Mouse (Mus musculus) forebrain, embryonic 15.5 days (tissue): ENCODE measurements at regions not wholly inside any gene's neighbourhood (a gene's known extent, or its start where the extent isn't known, plus 50 kb on each side); places are given as distances from the start of the nearest gene placed in this dataset.

Experiments used
- ATAC-seq: fragments of 200-750 bp; cut with Nextera tagmentation; replicated peaks from 2 replicates; pipeline ENCODE4 v1.8.0; 2017; ENCODE audit warnings: mild to moderate bottlenecking, moderate TSS enrichment, moderate library complexity
- H3K27ac ChIP-seq: fragments of 300-500 bp; sonication (generic); replicated peaks from 2 replicates; pipeline ENCODE4 v1.5.1; 2015; ENCODE audit warnings: mild to moderate bottlenecking, inconsistent platforms
- H3K27me3 ChIP-seq: fragments of 300-500 bp; sonication (generic); 2 replicates; pipeline ENCODE4 v1.6.1; 2015; ENCODE audit warnings: inconsistent platforms
- H3K36me3 ChIP-seq: fragments of 300-500 bp; sonication (generic); 2 replicates; pipeline ENCODE4 v1.6.1; 2015; ENCODE audit warnings: mild to moderate bottlenecking, inconsistent platforms
- H3K4me1 ChIP-seq: fragments of 300-500 bp; sonication (generic); 2 replicates; pipeline ENCODE4 v1.6.1; 2015; ENCODE audit warnings: inconsistent platforms
- H3K4me2 ChIP-seq: fragments of 300-500 bp; sonication (generic); replicated peaks from 2 replicates; pipeline ENCODE4 v1.6.1; 2015; ENCODE audit warnings: mild to moderate bottlenecking, inconsistent platforms
- H3K4me3 ChIP-seq: fragments of 300-500 bp; sonication (generic); 2 replicates; pipeline ENCODE4 v1.5.1; 2015; ENCODE audit warnings: mild to moderate bottlenecking, inconsistent platforms
- H3K9ac ChIP-seq: fragments of 300-500 bp; sonication (generic); replicated peaks from 2 replicates; pipeline ENCODE4 v1.6.1; 2015; ENCODE audit warnings: mild to moderate bottlenecking, inconsistent platforms
- H3K9me3 ChIP-seq: fragments of 300-500 bp; sonication (generic); 2 replicates; pipeline ENCODE4 v1.6.1; 2016; ENCODE audit warnings: inconsistent platforms
- WGBS: fragments of 180-500 bp; shearing (Covaris S2); methylation state at CpG from one replicate; pipeline ENCODE4 v1.1.7; 2015; ENCODE audit warnings: mixed read lengths; 5-methylcytosine and 5-hydroxymethylcytosine counted together

DNA sequence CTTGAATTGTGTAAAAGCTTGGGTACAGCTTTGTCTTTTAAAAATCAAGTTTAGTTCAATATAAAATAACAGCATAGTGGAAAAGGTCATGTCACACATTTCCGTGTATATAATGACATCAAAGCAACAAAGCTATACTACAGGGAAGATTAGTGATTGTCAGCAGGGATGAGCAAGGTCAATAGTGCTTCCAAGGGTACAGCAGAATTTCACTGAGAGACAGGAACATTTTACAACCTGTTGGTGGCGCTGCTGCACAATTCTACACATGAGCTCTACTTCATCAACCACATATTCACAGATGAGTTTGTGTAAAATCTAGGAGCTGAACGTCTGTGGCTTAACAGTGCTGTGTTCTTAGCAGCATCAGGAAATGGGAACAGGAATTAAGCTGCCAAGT lies 74.3 kb upstream of the A2m start:
- 5% methylated on average over 3 of the region's 3 CpGs for WGBS
- no peaks in the 10 kb centered on the region for H3K9me3 ChIP-seq
- H3K36me3 ChIP-seq, result no peaks in the 10 kb centered on the region
- H3K4me1 ChIP-seq, result no peaks in the 10 kb centered on the region
- no peak overlapping the region for H3K9ac ChIP-seq
- no peak overlapping the region for H3K4me2 ChIP-seq
- no peaks in the 10 kb centered on the region for H3K27me3 ChIP-seq
- no peak overlapping the region for H3K4me3 ChIP-seq
- ATAC-seq, result 0 out of 2 replicates have a peak, but pooled peaks have one; percentile 35
- no peak overlapping the region for H3K27ac ChIP-seq

DNA sequence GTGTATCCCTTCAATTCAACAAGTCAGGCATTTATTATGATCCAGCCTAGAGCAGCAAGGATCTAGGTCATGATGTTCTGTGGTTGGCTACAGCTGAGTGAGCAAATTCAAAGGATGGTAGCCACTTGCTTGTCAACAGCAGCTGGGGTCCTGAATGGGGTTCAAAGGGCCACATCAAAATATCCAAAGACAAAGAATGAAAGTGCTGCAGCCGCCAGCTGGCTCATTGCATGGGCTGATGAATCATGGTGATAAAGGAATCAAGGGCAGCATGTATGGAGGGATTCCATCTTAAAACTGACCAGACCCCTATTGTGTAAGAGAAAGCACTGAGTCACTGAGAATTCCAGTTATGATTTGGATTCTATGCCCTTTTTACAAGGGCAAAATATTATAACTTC lies 74.8 kb upstream of the A2m start:
- Histone ChIP-seq H3K4me1 (no peaks in the 10 kb centered on the region), H3K27me3 (no peaks in the 10 kb centered on the region), H3K9me3 (no peaks in the 10 kb centered on the region), H3K9ac (no peak overlapping the region), H3K4me3 (no peak overlapping the region), H3K27ac (no peak overlapping the region), H3K4me2 (no peak overlapping the region), H3K36me3 (no peaks in the 10 kb centered on the region)
- WGBS, result 13% methylated on average over 1 of the region's 1 CpGs
- ATAC-seq, result no peak

DNA sequence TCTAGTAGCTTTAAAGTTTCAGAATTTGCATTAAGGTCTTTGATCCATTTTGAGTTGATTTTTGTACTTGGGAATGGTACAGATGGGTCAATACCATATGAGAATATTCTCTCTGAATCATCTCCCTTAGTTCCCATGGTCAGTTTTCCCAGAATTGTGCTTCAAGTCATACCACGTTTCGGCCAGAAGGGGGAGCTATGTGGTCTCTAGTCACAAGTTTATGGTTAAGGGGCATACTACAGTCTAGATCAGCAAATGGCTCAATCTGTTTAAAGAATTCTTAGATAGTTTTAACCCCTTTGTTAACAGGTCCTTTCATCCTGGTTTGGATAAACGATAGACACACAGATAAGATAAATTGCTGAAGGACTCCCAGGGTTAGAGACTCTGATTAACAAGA lies 78.7 kb upstream of the A2m start:
- no peaks in the 10 kb centered on the region for H3K36me3 ChIP-seq
- 7% methylated on average over 3 of the region's 3 CpGs for WGBS
- no peaks in the 10 kb centered on the region for H3K27me3 ChIP-seq
- no peak overlapping the region for H3K4me3 ChIP-seq
- no peak overlapping the region for H3K27ac ChIP-seq
- H3K4me1 ChIP-seq, result no peaks in the 10 kb centered on the region
- ATAC-seq, result no peak
- no peaks in the 10 kb centered on the region for H3K9me3 ChIP-seq
- H3K9ac ChIP-seq, result no peak overlapping the region
- H3K4me2 ChIP-seq, result no peak overlapping the region

DNA sequence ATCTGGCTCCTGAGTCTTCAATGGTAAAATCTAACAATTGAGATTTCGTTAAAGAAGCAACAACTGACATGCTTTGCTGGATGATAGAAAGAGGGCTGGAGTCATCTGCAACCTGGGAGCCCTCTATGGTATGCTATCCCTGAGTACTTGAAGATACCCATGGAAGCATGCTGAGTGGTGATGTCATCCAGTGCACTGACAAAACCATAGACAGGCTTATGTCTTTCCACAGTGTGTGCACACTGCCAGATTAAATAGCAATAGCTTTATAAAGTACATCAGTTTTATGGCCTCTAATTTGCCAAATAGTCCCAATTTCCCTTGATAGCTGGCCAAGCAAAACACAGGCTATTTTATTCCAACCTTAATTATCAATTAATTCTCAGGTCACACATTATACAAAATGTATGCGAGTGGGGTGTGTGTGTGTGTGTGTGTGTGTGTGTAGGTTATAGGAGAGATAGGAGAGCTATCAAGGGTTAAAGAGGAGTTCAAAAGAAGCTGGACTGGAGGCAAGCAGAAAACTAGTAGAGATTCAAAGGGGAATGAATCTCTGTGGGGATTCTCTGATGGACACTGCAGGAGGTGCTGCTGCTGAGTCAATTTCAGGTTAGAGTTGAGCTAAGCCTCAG lies 80.1 kb upstream of the Iqsec3 start:
- no peaks in the 10 kb centered on the region for H3K4me1 ChIP-seq
- 83% methylated on average over 2 of the region's 2 CpGs for WGBS
- H3K27me3 ChIP-seq, result no peaks in the 10 kb centered on the region
- no peak overlapping the region for H3K9ac ChIP-seq
- H3K36me3 ChIP-seq, result no peaks in the 10 kb centered on the region
- ATAC-seq, result no peak
- H3K27ac ChIP-seq, result no peak overlapping the region
- H3K9me3 ChIP-seq, result no peaks in the 10 kb centered on the region
- H3K4me2 ChIP-seq, result no peak overlapping the region
- H3K4me3 ChIP-seq, result no peak overlapping the region

DNA sequence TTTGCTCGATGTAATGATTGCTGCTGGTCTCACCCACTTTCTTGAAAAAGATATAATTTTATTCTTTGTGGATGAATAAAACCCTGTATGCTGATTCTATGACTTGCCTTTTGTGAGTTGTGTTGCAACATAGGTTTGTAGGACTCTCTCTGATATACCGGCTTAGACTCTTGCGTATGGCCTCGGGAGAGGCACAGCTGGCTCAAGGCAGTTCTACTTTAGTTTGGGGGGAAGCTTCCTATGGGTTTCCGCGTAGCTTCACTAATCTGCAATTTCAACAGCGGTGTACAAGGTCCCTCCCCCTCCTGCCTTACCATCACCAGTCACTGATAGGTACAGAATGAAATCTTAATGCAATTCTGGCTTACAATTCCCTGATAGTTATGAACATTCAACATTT lies 60.0 kb upstream of the Iqsec3 start:
- Histone ChIP-seq H3K36me3 (no peaks in the 10 kb centered on the region), H3K4me3 (no peak overlapping the region), H3K4me1 (peaks cover 2% of the 10 kb centered on the region; the same call in 1 of the 2 replicates), H3K27me3 (no peaks in the 10 kb centered on the region), H3K4me2 (no peak overlapping the region), H3K9me3 (no peaks in the 10 kb centered on the region), H3K27ac (no peak overlapping the region), H3K9ac (no peak overlapping the region)
- WGBS, result 68% methylated on average over 7 of the region's 7 CpGs
- ATAC-seq, result no peak

DNA sequence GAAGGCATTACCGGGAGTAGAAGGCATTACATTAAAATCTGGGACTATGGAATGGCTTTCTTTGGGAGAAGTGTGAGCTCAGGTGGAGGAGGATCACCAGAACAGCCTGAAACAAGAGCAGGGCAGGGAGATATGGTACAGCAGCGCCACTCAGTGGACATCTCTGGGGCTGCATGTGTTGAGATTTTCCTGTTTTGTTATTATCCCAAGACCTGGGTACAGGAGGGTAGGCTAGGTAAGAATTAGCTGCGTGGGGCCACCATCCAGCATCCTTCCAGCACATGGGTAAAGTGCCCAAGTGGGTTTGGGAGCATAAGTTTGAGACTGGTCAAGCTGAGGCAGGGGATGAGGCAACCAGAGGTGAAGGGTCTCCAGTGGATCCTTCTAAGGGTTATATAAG lies 59.4 kb upstream of the Iqsec3 start:
- H3K9me3 ChIP-seq, result no peaks in the 10 kb centered on the region
- no peaks in the 10 kb centered on the region for H3K27me3 ChIP-seq
- H3K4me2 ChIP-seq, result no peak overlapping the region
- H3K4me3 ChIP-seq, result no peak overlapping the region
- peaks cover 2% of the 10 kb centered on the region; the same call in 1 of the 2 replicates for H3K4me1 ChIP-seq
- no peak overlapping the region for H3K27ac ChIP-seq
- peak; percentile 81 for ATAC-seq
- H3K36me3 ChIP-seq, result no peaks in the 10 kb centered on the region
- WGBS, result 7% methylated on average over 3 of the region's 3 CpGs
- H3K9ac ChIP-seq, result no peak overlapping the region

DNA sequence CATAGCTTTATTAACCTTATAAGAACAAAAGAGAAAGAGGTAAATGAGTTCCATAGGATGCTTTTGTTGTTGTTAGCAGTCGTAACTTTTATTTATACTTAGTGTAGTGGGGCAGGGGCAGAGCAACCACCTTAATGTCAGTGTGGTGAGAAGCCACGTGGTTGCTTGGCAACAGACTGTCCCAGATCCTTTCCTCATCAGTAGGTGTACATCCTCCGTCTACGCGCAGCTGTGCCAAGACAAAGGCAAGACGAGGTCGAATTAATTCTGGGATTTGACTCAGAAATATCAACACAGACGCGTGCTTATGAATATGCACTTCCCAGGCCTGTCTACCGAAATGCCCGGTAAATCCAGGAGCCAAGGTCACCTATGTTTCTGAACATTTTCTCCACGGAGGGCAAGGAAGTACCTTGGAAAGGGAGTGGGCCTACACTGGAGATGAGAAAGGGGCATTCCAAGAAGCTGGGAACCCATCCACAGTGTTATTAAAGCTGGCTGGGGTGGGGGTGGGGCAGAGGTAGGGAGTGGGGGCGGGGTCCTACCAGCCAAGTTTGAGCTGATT lies 58.4 kb upstream of the Iqsec3 start:
- H3K4me2 ChIP-seq, result no peak overlapping the region
- no peak overlapping the region for H3K27ac ChIP-seq
- no peaks in the 10 kb centered on the region for H3K9me3 ChIP-seq
- peaks cover 2% of the 10 kb centered on the region; the same call in 1 of the 2 replicates for H3K4me1 ChIP-seq
- no peak overlapping the region for H3K9ac ChIP-seq
- ATAC-seq, result 0 out of 2 replicates have a peak, but pooled peaks have one; percentile 27
- H3K36me3 ChIP-seq, result no peaks in the 10 kb centered on the region
- H3K4me3 ChIP-seq, result no peak overlapping the region
- no peaks in the 10 kb centered on the region for H3K27me3 ChIP-seq
- 52% methylated on average over 13 of the region's 13 CpGs for WGBS

DNA sequence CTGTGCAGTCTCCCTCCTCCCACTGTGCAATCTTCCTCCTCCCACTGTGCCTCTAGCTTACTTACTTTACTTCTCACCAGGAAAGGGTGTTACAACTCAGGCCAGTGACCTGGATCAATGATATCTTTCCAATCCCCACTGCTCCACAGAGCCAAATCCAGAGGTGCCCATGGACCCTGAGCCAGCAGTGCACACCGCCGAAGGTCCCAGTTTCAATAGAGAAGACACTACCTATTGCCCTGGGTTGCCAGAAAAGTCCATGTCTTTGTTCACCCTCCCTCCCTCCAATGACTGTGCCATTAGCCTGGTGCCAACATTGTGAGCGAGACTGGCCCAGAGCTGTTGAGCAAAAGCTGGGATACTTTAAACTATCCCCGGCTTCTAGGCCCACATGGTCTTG lies 53.8 kb upstream of the Iqsec3 start:
- H3K4me1 ChIP-seq, result peaks cover 2% of the 10 kb centered on the region; the same call in 1 of the 2 replicates
- H3K4me3 ChIP-seq, result no peak overlapping the region
- H3K27me3 ChIP-seq, result no peaks in the 10 kb centered on the region
- H3K36me3 ChIP-seq, result no peaks in the 10 kb centered on the region
- H3K9me3 ChIP-seq, result no peaks in the 10 kb centered on the region
- no peak overlapping the region for H3K9ac ChIP-seq
- 98% methylated on average over 4 of the region's 4 CpGs for WGBS
- no peak overlapping the region for H3K27ac ChIP-seq
- no peak overlapping the region for H3K4me2 ChIP-seq
- no peak for ATAC-seq

DNA sequence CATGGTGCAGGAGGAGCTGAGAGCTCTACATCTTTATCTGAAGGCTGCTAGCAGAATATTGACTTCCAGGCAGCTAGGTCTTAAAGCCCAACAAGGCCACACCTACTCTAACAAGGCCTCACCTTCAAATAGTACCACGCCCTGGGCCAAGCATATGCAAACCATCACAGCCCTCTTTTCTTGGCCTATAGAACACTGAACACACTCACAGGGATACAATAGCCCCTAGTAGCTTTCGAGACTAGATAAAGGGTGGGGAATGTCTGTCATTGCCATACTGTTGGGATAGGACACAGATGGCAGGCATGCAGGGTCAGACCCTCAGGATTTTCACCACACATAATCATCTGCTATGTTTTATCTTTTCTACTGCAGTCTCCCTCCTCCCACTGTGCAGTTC lies 52.6 kb upstream of the Iqsec3 start:
- WGBS, result 81% methylated on average over 2 of the region's 2 CpGs
- no peaks in the 10 kb centered on the region for H3K4me1 ChIP-seq
- H3K9me3 ChIP-seq, result no peaks in the 10 kb centered on the region
- no peak overlapping the region for H3K4me2 ChIP-seq
- no peak for ATAC-seq
- H3K9ac ChIP-seq, result no peak overlapping the region
- H3K27ac ChIP-seq, result no peak overlapping the region
- no peaks in the 10 kb centered on the region for H3K27me3 ChIP-seq
- no peaks in the 10 kb centered on the region for H3K36me3 ChIP-seq
- no peak overlapping the region for H3K4me3 ChIP-seq

DNA sequence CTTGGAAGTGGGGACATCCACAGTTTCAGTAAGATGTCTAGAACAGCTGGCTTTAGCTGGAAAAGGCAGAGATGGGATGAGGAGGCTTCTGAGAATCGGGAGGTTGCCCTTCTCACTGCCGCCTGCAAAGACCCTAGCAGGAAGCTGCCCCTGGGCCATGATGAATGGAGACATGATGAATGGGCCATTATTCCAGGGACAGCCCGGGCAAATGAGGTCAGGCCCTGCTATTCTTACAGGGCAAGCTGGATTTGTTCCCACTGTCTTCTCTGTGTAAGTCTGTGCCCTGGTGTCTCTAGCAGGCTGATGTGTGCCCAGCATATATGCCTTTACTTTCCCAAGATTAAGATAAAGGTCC lies 51.1 kb upstream of the Iqsec3 start:
- ATAC-seq, result no peak
- no peak overlapping the region for H3K27ac ChIP-seq
- WGBS, result 10% methylated on average over 3 of the region's 3 CpGs
- no peaks in the 10 kb centered on the region for H3K4me1 ChIP-seq
- no peaks in the 10 kb centered on the region for H3K36me3 ChIP-seq
- H3K27me3 ChIP-seq, result no peaks in the 10 kb centered on the region
- H3K4me2 ChIP-seq, result no peak overlapping the region
- no peak overlapping the region for H3K9ac ChIP-seq
- H3K9me3 ChIP-seq, result no peaks in the 10 kb centered on the region
- H3K4me3 ChIP-seq, result no peak overlapping the region

DNA sequence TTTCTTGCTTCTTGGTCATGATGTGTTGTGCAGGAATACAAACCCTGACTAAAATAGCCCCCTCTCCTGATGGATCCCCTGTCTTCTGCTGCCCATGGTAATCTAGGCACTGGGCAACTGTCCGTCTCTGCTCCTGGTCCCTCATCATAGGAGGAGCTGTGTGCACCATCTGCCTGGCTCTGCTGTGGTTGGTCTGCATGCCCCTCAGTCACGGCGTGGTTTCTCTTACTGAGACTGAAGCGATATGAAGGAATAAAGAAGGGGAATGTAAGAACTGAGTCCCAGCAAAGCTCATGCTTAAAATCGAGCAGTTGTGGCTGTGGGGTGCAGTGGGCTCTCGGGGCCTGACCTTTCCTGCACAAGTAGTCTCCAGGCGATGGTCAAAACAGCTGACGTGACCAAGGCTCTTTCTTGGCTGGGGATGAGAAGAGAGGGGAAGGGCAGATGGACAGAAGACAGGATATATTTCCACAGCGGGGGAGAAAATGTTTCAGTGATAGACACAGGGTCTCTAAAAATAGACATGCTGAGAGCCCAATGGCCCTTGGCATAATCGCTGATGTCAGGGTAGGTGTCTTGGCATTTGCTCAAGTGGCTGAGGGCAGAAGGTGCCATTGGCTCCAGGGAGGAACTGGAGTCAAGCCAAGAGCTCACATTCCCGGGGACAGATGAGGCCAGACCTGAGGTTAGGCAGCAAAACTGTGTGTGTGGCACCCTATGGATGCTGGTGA lies 50.6 kb upstream of the Iqsec3 start:
- no peak for ATAC-seq
- no peak overlapping the region for H3K4me2 ChIP-seq
- H3K9ac ChIP-seq, result no peak overlapping the region
- H3K9me3 ChIP-seq, result no peaks in the 10 kb centered on the region
- no peak overlapping the region for H3K27ac ChIP-seq
- no peaks in the 10 kb centered on the region for H3K27me3 ChIP-seq
- H3K4me3 ChIP-seq, result no peak overlapping the region
- H3K4me1 ChIP-seq, result no peaks in the 10 kb centered on the region
- whole genome bisulfite sequencing, result 81% methylated on average over 11 of the region's 11 CpGs
- H3K36me3 ChIP-seq, result no peaks in the 10 kb centered on the region
